Comparison of ENCODE assay signal across 18 mouse cellular contexts in genomic region chr11:26800296-26800695, GRCm38 (mm10).
"Had no signal": no experiment of that assay in that cellular context is flagged by ENCODE, and none has a peak within 500 bp of the region (broad histone marks: within the 10 kb centered on the region; RNA-seq: fewer than 3 reads in every experiment).

No protein-coding gene starts in this region.

- H3K36me3 ChIP-seq: lung, embryonic 15.5 days; midbrain, embryonic 13.5 days; midbrain, embryonic 15.5 days; neural tube, embryonic 12.5 days; stomach, embryonic 15.5 days had no signal

- ATAC-seq: liver, postnatal 0 days; lung, postnatal 0 days; midbrain, embryonic 13.5 days; midbrain, embryonic 15.5 days had no signal

- DNase-seq: liver, postnatal 0 days; lung, adult 2 months; lung, postnatal 14 days; lung, postnatal 36 days; right cerebral cortex, postnatal 14 days; thymus, adult 2 months; thymus, postnatal 25 days; thymus, postnatal 4 days had no signal

- H3K4me1 ChIP-seq: lung, embryonic 15.5 days; megakaryocyte, embryonic 14.5 days; midbrain, embryonic 13.5 days; midbrain, embryonic 15.5 days; neural tube, embryonic 12.5 days; stomach, embryonic 15.5 days had no signal

- H3K4me2 ChIP-seq: lung, embryonic 15.5 days; midbrain, embryonic 11.5 days; midbrain, embryonic 13.5 days; midbrain, embryonic 15.5 days; neural tube, embryonic 12.5 days; stomach, embryonic 15.5 days had no signal

- H3K27ac ChIP-seq: lung, embryonic 15.5 days; macrophage; midbrain, embryonic 13.5 days; midbrain, embryonic 15.5 days; neural tube, embryonic 12.5 days; stomach, embryonic 15.5 days; stomach, postnatal 0 days had no signal

- H3K27me3 ChIP-seq: lung, embryonic 15.5 days; megakaryocyte, embryonic 14.5 days; midbrain, embryonic 13.5 days; midbrain, embryonic 15.5 days; neural tube, embryonic 12.5 days; stomach, embryonic 15.5 days had no signal

- H3K9me3 ChIP-seq: lung, embryonic 15.5 days; megakaryocyte, embryonic 14.5 days; midbrain, embryonic 13.5 days; midbrain, embryonic 15.5 days; neural tube, embryonic 12.5 days; stomach, embryonic 15.5 days had no signal

- H3K4me3 ChIP-seq: lung, embryonic 15.5 days; megakaryocyte, embryonic 14.5 days; midbrain, embryonic 13.5 days; midbrain, embryonic 15.5 days; neural tube, embryonic 12.5 days; stomach, embryonic 15.5 days had no signal

- H3K9ac ChIP-seq: liver, postnatal 0 days; lung, embryonic 15.5 days; midbrain, embryonic 13.5 days; midbrain, embryonic 15.5 days; neural tube, embryonic 12.5 days; stomach, embryonic 15.5 days had no signal
